Mouse (Mus musculus) lung, adult 2 months (tissue): Measurements from ENCODE around the gene Cntnap2. TPM values are rescaled to one million over a fixed set of nuclear protein-coding genes. Genes with fewer than 3 reads are reported as not detected.

Source experiments
- DNase-seq: peaks from one replicate; pipeline ENCODE4 v3.0.0; 2022
- H3K4me1 ChIP-seq: fragments of 200-500 bp; 2 replicates; pipeline ENCODE4 v1.6.1; 2011; ENCODE audit warnings: low read length; ENCODE audit not compliant: control insufficient read depth, insufficient read depth
- H3K4me3 ChIP-seq: fragments of 200-500 bp; replicated peaks from 2 replicates; pipeline ENCODE3; 2011; ENCODE audit warnings: low read depth, mild to moderate bottlenecking, control low read depth, low read length; ENCODE audit errors: extremely low read depth
- CTCF ChIP-seq: fragments of 200-500 bp; IDR thresholded peaks from 2 replicates; pipeline ENCODE4 v1.5.1; 2011; ENCODE audit warnings: mild to moderate bottlenecking, low read length, control low read depth; ENCODE audit not compliant: insufficient read depth
- POLR2A ChIP-seq: fragments of 200-500 bp; IDR thresholded peaks from 2 replicates; pipeline ENCODE4 v1.6.1; 2011; ENCODE audit warnings: low read depth, mild to moderate bottlenecking, control low read depth, low read length, borderline replicate concordance; ENCODE audit errors: extremely low read depth
- WGBS: fragments of 180-500 bp; shearing (Covaris S2); methylation state at CpG from one replicate; pipeline ENCODE4 v1.1.7; 2018; 5-methylcytosine and 5-hydroxymethylcytosine counted together
- polyA plus RNA-seq: library from polyadenylated mRNA; depleted of rRNA; stranded (reverse); fragments of >200 nt; gene quantifications from 2 replicates; pipeline ENCODE4 v1.2.3, GENCODE M21; 2012

The Cntnap2 gene
- polyA plus RNA-seq, 1 experiment: not detected

DNA sequence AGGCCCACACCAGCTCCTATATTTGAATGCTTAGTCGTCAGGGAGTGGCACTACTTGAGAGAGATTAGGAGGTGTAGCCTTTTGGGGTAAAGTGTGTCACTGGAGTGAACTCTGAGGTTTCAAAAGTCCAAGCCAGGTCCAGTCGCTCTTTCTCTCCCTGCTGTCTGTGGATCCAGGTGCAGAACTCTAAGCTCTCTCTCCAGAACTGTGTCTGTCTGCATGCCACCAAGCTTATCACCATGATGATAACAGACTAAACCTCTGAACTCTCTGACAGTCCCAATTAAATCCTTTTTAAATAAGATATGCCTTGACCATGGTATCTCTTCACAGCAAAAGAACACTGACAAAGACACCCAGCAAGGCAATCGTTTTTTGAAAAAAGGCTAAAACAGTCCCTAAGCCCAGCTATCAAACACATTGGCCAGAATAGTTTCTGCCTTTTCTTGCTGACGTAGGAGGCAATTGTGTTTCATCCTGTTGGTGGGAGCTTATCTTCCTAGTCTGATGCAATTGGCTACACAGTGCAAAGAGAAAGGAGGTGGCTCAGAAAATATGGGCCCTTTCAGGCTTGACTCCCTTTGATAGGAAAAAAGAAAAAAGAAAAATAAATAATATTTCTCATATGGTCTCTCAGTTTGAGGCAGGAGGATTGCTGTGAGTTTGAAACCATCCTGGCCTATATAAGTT, 2281.8 kb downstream of the Cntnap2 start:
- TF ChIP-seq CTCF (no peak), POLR2A (no peak)
- no peak for DNase-seq
- 72% methylated on average over 4 of the region's 4 CpGs for WGBS
- Histone ChIP-seq H3K4me3 (no peak overlapping the region), H3K4me1 (no peaks in the 10 kb centered on the region)

GRCm38 (mm10) chr6:47341503-47341884, 2282.3 kb downstream of the Cntnap2 start:
- 64% methylated on average over 6 of the region's 6 CpGs for WGBS
- no peak overlapping the region for H3K4me3 ChIP-seq
- no peak for DNase-seq
- no peak for TF ChIP-seq POLR2A
- TF ChIP-seq CTCF: no peak
- H3K4me1 ChIP-seq: no peaks in the 10 kb centered on the region

DNA sequence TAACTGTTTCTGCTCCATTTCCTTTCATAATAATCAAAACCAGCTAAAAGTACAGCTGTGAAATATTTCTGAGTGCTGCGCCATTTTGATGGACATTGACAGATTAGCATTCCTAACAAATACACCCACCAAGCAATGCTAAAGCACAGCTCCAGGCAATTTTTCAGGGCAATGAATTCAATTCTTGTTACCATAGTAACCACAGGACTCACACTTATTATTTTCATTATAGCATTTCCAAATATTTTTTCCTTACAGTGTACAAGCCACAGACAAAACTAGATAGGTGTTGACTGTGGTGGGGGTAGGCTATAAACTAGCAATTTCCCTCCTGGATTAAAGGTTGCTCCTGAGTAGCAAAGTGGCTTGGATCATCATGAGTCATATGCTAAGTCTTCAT, 2284.1 kb downstream of the Cntnap2 start:
- TF ChIP-seq CTCF: no peak
- TF ChIP-seq POLR2A: no peak
- DNase-seq: no peak
- H3K4me3 ChIP-seq: no peak overlapping the region
- 96% methylated on average over 1 of the region's 1 CpGs for WGBS
- H3K4me1 ChIP-seq: no peaks in the 10 kb centered on the region

DNA sequence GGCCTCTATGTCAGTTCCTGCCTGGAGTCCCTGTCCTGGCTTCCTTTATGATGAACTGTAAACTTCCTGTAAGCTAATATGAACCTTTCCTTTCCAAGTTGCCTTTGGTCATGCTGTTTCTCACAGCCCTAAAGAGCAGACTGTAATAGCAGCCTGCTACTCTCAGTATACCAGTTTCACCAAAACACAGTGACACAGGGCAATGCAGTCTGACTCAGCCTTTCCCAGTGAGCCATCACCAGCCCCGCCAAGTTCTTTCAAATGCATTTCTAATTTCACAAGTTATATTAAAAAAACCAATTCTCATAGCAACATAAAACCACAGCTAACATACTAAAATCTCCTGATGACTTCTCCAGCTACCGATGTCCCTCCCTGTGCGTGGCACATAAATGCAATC, 2285.5 kb downstream of the Cntnap2 start:
- Histone ChIP-seq H3K4me1 (no peaks in the 10 kb centered on the region), H3K4me3 (no peak overlapping the region)
- no peak for DNase-seq
- 78% methylated on average over 3 of the region's 3 CpGs for WGBS
- TF ChIP-seq CTCF (no peak), POLR2A (no peak)

DNA sequence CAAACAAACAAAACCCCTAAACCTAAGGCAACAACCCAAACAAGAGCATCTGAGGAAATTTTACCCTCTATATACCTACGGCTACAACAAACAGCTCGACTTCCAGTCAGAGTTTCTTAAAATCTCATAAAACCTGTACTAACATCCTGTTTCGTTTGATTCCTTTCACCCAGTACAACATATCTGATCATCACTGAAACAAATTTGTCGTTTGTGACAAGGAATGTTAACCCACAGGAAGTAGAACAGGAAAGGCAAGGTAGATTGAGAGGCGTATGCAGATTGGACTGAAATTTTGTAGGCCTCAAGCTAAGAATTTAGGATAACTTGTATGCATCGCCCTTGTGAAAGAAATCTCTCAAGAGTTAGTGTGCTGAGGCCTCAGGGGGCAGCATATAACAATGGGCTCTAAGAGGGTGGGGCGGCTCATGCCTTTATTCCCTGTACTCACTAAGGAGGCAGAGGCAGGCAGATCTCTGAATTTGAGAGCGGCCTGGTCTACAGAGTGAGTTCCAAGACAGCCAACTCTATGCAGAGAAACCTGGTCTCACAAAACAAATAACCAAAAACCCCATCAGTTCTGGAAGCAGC, 2291.0 kb downstream of the Cntnap2 start:
- Histone ChIP-seq H3K4me3 (no peak overlapping the region), H3K4me1 (no peaks in the 10 kb centered on the region)
- DNase-seq: no peak
- WGBS: 75% methylated on average over 8 of the region's 8 CpGs
- TF ChIP-seq POLR2A (no peak), CTCF (no peak)
